Mouse (Mus musculus): Measurements from ENCODE around the gene G430095P16Rik. TPM values are rescaled to one million over a fixed set of nuclear protein-coding genes. Genes with fewer than 3 reads are reported as not detected.
A peak's percentile ranks its signal among the peaks of the same experiment; 100 is the strongest.

G430095P16Rik gene
- polyA plus RNA-seq, 1 experiment from 2014 or later, result 3.8 TPM

DNA sequence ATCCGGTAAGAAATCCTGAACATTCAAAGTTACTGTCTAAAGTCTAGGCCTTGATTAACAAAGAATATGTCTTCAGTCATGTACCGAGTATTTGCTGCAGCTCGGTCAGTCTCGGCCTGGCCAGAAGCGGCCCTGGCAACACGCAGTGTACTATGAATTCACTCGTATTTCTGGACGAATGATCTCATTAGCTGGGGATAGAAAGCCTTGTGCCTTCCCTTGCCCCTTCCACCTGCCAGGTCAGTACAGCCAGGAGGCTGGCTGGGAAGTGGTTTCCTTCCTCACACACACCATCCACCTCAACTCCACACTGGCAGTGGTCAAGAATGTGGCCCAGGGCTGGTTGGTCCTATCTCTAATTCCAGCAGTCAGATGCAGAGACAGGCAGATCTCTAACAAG lies 46.5 kb downstream of the G430095P16Rik start:
- no peak for ATAC-seq
- Histone ChIP-seq H3K9me3 (replicated peaks) (no peaks in the 10 kb centered on the region), H3K4me3 (peak overlapping the region; percentile 45), H3K36me3 (ENCODE audit: poor library complexity, severe bottlenecking) (peaks cover 43% of the 10 kb centered on the region), H3K4me2 (peak overlapping the region; percentile 64), H3K27ac (peak overlapping the region; percentile 97; the same call in 1 of the 2 replicates), H3K27me3 (peaks cover 64% of the 10 kb centered on the region), H3K9ac (peak overlapping the region; percentile 79), H3K4me1 (peaks cover 83% of the 10 kb centered on the region)
- 66% methylated on average over 8 of the region's 8 CpGs for WGBS

- Histone ChIP-seq H3K36me3 (ENCODE audit: poor library complexity, severe bottlenecking) (peaks cover 43% of the 10 kb centered on the region), H3K27ac (peak overlapping the region; percentile 97), H3K9me3 (replicated peaks) (no peaks in the 10 kb centered on the region), H3K4me3 (peak overlapping the region; percentile 45), H3K9ac (peak overlapping the region; percentile 79), H3K4me1 (peaks cover 83% of the 10 kb centered on the region), H3K4me2 (peak overlapping the region; percentile 64), H3K27me3 (peaks cover 67% of the 10 kb centered on the region)
- 23% methylated on average over 11 of the region's 12 CpGs for WGBS
- no peak for ATAC-seq
Measured at GRCm38 (mm10) chr8:84770100-84770953, 47.5 kb downstream of the G430095P16Rik start.

DNA sequence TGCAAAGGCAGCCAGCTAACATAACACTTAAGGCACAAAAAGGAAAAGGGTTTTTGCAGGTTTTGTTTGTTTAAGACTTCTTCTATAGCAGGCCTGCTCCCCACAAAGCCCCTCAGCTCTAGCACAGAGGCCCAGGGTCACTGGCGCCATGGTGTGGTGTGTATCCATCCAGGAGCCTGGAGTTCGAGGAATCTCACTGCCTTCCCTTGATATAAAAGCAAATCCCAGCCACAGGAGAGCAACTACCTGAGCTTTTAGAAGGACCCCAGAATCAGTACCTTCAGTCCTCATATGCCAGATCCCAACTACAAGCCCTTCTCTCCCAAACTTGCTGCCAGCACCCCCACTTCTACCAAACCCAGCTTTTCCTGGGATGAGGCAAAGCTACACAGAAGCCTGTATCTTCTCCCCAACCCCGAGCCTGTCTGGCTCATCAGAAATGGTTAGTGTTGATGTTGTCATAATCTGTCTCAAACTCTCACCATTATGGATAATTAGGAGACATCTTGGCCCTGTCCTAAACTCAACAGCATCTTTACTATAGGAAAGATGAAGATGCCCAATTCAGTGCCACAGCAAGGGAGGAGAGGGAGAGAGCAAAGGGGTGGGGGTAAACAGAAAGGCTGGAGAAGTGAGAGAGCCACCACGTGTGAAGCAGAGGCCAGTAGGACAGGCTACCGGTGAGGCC lies 48.3 kb downstream of the G430095P16Rik start:
- Histone ChIP-seq H3K4me2 (peak overlapping the region; percentile 64), H3K27me3 (peaks cover 73% of the 10 kb centered on the region), H3K36me3 (ENCODE audit: poor library complexity, severe bottlenecking) (peaks cover 40% of the 10 kb centered on the region), H3K27ac (peak overlapping the region; percentile 97), H3K9me3 (replicated peaks) (no peaks in the 10 kb centered on the region), H3K4me3 (peak overlapping the region; percentile 45), H3K4me1 (peaks cover 83% of the 10 kb centered on the region), H3K9ac (peak overlapping the region; percentile 79)
- no peak for ATAC-seq
- WGBS, result 19% methylated on average over 5 of the region's 5 CpGs

DNA sequence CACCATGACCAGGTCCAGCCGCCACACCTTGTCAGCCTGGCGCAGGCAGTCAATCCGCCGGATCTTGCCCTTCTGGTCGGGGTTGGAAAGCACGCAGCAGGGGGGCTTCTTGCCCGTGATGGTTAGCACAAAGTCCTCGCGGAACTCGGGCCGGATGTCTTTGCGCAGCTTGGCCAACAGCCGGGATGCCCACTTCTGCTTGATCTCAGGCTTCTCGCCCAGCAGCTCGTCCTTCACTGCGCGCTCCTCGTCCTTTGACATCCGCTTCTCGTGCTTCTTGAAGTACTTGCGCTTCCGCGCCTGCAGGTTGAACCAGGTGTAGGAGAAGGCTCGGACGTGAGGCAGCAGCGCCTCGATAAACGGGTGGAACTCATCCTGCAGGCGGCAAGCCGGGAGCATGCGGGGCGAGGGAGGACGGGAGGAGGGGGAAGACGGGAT lies 49.2 kb downstream of the G430095P16Rik start:
- no peaks in the 10 kb centered on the region for H3K9me3 ChIP-seq (replicated peaks)
- H3K27ac ChIP-seq, result peak overlapping the region; percentile 97

DNA sequence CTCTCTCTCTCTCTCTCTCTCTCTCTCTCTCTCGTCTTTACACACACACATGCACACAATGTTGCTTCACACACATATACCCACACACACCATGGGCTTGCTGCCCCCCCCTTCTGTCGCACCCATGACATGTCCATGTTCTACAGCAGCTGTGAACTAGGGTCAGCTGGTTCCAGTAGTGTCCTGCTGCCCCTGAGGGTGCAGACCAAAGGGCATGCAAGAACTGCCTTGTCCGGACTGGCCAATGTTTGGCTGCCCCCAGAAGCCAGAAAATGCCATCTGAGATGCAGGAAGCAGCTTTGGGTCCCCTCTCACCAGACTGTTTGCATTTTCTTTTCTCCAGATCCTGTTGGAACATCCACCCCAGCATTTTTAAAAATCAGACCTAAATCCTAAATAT lies 49.8 kb downstream of the G430095P16Rik start:
- H3K9me3 ChIP-seq (replicated peaks), result no peaks in the 10 kb centered on the region
- H3K36me3 ChIP-seq (ENCODE audit: poor library complexity, severe bottlenecking), result peaks cover 30% of the 10 kb centered on the region
- peak overlapping the region; percentile 45 for H3K4me3 ChIP-seq
- peaks cover 82% of the 10 kb centered on the region for H3K4me1 ChIP-seq
- peak overlapping the region; percentile 79 for H3K9ac ChIP-seq
- peak overlapping the region; percentile 64 for H3K4me2 ChIP-seq
- no peak for ATAC-seq
- 11% methylated on average over 2 of the region's 3 CpGs for WGBS
- peaks cover 74% of the 10 kb centered on the region for H3K27me3 ChIP-seq
- H3K27ac ChIP-seq, result peak overlapping the region; percentile 97

More for the DNA sequence above, 49.2 kb downstream of the G430095P16Rik start:
- peak overlapping the region; percentile 45 for H3K4me3 ChIP-seq
- peak overlapping the region; percentile 64 for H3K4me2 ChIP-seq
- peaks cover 37% of the 10 kb centered on the region for H3K36me3 ChIP-seq (ENCODE audit: poor library complexity, severe bottlenecking)
- H3K4me1 ChIP-seq, result peaks cover 82% of the 10 kb centered on the region
- 8% methylated on average over 34 of the region's 34 CpGs for WGBS
- peak overlapping the region; percentile 79 for H3K9ac ChIP-seq
- H3K27me3 ChIP-seq, result peaks cover 74% of the 10 kb centered on the region
- no peak for ATAC-seq

DNA sequence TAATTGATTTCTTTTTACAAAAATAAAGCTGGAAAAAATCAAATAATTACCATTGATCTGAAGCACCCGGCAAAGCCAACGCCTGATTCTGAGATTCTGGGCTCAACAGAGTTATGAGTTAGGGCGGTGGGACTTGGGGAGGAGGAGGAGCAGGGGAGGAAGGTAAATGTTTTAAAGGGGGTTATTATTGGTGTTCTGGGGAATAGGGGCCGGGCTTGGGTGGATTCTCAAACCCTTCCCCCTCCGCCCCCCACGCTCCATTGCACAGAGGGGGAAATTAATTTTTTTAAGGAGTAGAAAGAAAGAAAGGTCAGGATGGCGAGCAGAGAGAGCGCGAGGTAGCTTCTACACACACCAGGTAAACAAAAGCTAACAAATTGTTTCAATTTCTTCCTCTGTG lies 50.5 kb downstream of the G430095P16Rik start:
- peak overlapping the region; percentile 79 for H3K9ac ChIP-seq
- peaks cover 78% of the 10 kb centered on the region for H3K27me3 ChIP-seq
- peaks cover 23% of the 10 kb centered on the region for H3K36me3 ChIP-seq (ENCODE audit: poor library complexity, severe bottlenecking)
- H3K4me2 ChIP-seq, result peak overlapping the region; percentile 64
- peak; percentile 41; the same call in 1 of the 2 replicates for ATAC-seq
- H3K4me3 ChIP-seq, result peak overlapping the region; percentile 45
- WGBS, result 2% methylated on average over 9 of the region's 9 CpGs
- H3K9me3 ChIP-seq (replicated peaks), result no peaks in the 10 kb centered on the region
- H3K27ac ChIP-seq, result peak overlapping the region; percentile 97
- H3K4me1 ChIP-seq, result peaks cover 89% of the 10 kb centered on the region

GRCm38 (mm10) chr8:84773833-84774232 lies 51.0 kb downstream of the G430095P16Rik start:
- ATAC-seq, result peak; percentile 88
- Histone ChIP-seq H3K27me3 (peaks cover 80% of the 10 kb centered on the region), H3K27ac (peak overlapping the region; percentile 97)

DNA sequence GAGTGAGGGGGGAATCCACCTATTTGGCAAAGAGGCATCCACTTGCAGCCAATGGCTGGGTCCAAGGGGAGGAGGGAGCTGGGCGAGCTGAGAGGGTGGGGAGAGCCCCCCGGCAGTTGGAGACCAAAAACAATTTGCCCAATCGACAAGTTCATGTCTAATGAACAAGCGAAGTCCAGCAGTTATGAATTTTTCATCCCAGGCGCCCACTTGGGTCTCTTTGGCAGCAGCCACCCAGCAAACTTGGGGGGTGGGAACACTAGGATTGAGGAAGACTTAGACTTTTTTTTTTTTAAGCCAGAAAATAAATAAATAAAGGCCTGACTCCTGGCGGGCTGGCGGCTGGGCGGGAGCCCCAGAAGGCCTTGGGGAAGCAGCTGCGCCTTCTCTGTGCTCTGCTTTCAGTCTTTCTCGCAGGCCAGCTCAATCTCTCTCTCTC lies 51.7 kb downstream of the G430095P16Rik start:
- H3K4me2 ChIP-seq, result peak overlapping the region; percentile 64
- ATAC-seq, result peak; percentile 62
- H3K9me3 ChIP-seq (replicated peaks), result no peaks in the 10 kb centered on the region
- peak overlapping the region; percentile 45; the same call in 1 of the 2 replicates for H3K4me3 ChIP-seq
- peaks cover 80% of the 10 kb centered on the region for H3K27me3 ChIP-seq
- H3K27ac ChIP-seq, result peak overlapping the region; percentile 97
- 1% methylated on average over 10 of the region's 10 CpGs for WGBS
- H3K9ac ChIP-seq, result peak overlapping the region; percentile 67
- peaks cover 12% of the 10 kb centered on the region; the same call in 1 of the 2 replicates for H3K36me3 ChIP-seq (ENCODE audit: poor library complexity, severe bottlenecking)
- H3K4me1 ChIP-seq, result peaks cover 92% of the 10 kb centered on the region

More at GRCm38 (mm10) chr8:84773833-84774232, 51.0 kb downstream of the G430095P16Rik start:
- peaks cover 92% of the 10 kb centered on the region for H3K4me1 ChIP-seq
- peak overlapping the region; percentile 64 for H3K4me2 ChIP-seq
- peak overlapping the region; percentile 79 for H3K9ac ChIP-seq
- peak overlapping the region; percentile 45 for H3K4me3 ChIP-seq
- H3K36me3 ChIP-seq (ENCODE audit: poor library complexity, severe bottlenecking), result peaks cover 18% of the 10 kb centered on the region
- under 1% methylated on average over 19 of the region's 19 CpGs for WGBS
- no peaks in the 10 kb centered on the region for H3K9me3 ChIP-seq (replicated peaks)

DNA sequence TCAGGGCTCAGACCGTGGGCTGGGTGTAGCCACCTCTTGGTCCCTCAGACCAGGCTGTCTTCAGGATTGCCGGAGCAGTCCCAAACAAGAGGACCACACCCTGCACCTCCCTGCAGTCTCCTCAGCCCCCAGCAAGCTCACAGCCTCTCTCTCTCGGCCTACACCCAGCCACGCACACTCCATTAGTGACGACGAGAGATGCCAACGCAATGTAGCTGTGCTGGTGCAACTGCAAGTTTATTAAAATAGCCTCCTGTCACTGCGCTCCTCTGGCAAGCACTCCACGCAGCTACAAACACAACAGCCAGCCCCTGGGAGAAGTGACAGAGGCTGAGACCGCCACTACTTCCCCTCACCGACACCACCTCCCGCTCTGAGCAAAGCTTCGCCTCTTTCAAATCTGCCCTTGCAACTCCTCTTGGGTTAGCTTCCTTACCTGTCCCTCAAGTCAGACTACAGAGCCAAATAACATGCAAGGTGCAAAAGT lies 52.3 kb downstream of the G430095P16Rik start:
- H3K27ac ChIP-seq, result peak overlapping the region; percentile 97
- peak overlapping the region; percentile 64 for H3K4me2 ChIP-seq
- no peaks in the 10 kb centered on the region for H3K9me3 ChIP-seq (replicated peaks)
- WGBS, result 6% methylated on average over 13 of the region's 13 CpGs
- peak overlapping the region; percentile 67 for H3K9ac ChIP-seq
- peaks cover 78% of the 10 kb centered on the region for H3K27me3 ChIP-seq
- 0 out of 2 replicates have a peak, but pooled peaks have one; percentile 7 for ATAC-seq
- H3K4me1 ChIP-seq, result peaks cover 93% of the 10 kb centered on the region
- peak overlapping the region; percentile 20 for H3K4me3 ChIP-seq
- H3K36me3 ChIP-seq (ENCODE audit: poor library complexity, severe bottlenecking), result peaks cover 8% of the 10 kb centered on the region; the same call in 1 of the 2 replicates

DNA sequence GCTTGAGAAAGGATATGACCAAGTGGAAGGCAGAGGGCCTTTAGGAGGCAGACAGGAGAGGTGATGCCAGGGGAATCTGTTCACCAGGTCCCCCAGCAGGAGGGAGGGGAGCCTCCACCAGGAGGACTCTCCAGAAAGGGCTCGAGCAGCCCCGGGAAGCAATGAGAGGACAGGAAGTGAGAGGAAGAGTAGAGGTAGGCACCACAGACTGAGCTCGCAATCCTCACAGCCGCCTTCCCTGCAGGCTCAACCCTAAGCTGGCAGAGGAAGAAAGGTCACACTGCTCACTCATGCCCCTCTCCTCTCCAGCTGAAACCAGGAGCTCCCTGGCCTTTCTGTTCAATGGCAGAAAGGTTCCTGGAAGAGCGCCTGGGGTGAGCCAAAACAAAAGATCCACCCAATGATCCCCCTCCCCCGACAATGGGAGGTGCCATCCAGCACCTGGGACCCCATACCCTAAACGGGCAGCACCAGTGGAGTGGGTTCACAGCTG lies 52.9 kb downstream of the G430095P16Rik start:
- peaks cover 81% of the 10 kb centered on the region for H3K27me3 ChIP-seq
- no peak for ATAC-seq
- 5% methylated on average over 7 of the region's 7 CpGs for WGBS
- H3K4me2 ChIP-seq, result peak overlapping the region; percentile 64
- peak overlapping the region; percentile 97 for H3K27ac ChIP-seq
- H3K9ac ChIP-seq, result peak overlapping the region; percentile 67
- peak overlapping the region; percentile 20 for H3K4me3 ChIP-seq
- no peaks in the 10 kb centered on the region for H3K9me3 ChIP-seq (replicated peaks)
- H3K4me1 ChIP-seq, result peaks cover 93% of the 10 kb centered on the region
- peaks cover 8% of the 10 kb centered on the region; the same call in 1 of the 2 replicates for H3K36me3 ChIP-seq (ENCODE audit: poor library complexity, severe bottlenecking)

Data from forebrain, embryonic 13.5 days (tissue).